Mouse (Mus musculus): ENCODE measurements at regions not wholly inside any gene's neighbourhood (a gene's known extent, or its start where the extent isn't known, plus 50 kb on each side); places are given as distances from the start of the nearest gene placed in this dataset.

GRCm38 (mm10) chr12:107060514-107060913 lies 427.9 kb upstream of the 3110018I06Rik start:
- no peak for TF ChIP-seq GATA1 (IDR thresholded peaks at IDR 0.05; ENCODE audit: low read length)
- no peak for TF ChIP-seq TAL1 (IDR thresholded peaks at IDR 0.05; ENCODE audit: low read length)
